Mouse (Mus musculus) brain, embryonic 14.5 days (tissue): ENCODE measurements around the gene 4930474N05Rik.

Experiments used
- CTCF ChIP-seq: fragments of 200-500 bp; IDR thresholded peaks from 2 replicates; pipeline ENCODE4 v1.5.1; 2012; ENCODE audit warnings: inconsistent platforms, mild to moderate bottlenecking, moderate library complexity, borderline replicate concordance; ENCODE audit not compliant: insufficient read depth, insufficient read length; ENCODE audit errors: extremely low read depth
- POLR2A ChIP-seq: fragments of 200-500 bp; IDR thresholded peaks from 2 replicates; pipeline ENCODE4 v1.6.1; 2012; ENCODE audit warnings: mild to moderate bottlenecking, inconsistent platforms, borderline replicate concordance; ENCODE audit not compliant: poor library complexity, insufficient read depth, insufficient read length, severe bottlenecking; ENCODE audit errors: extremely low read depth

DNA sequence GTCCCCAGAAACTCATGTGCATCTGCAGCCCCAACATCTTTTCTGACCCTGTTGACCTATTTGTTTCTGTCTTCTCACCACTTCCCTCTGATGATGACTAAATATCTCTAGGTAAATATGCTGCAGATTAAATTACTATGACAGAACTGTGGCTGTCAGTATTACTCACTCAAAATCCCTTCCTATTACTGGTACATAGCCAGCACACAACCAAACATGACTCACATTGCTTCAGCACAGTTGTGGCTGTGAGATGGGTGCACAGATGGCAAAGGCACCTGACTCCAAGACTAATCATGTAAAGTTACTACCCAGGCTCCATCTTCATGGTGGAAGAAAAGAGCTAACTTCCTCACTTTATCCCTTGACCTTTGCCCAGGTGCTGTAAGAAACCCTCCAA, 50.5 kb downstream of the 4930474N05Rik start:
- TF ChIP-seq POLR2A = no peak
- TF ChIP-seq CTCF = no peak
